Mouse (Mus musculus) limb, embryonic 14.5 days (tissue): Measurements from ENCODE around the gene Cnih2. TPM values are rescaled to one million over a fixed set of nuclear protein-coding genes. Genes with fewer than 3 reads are reported as not detected.

Experiments used
- ATAC-seq: fragments of 200-750 bp; cut with Nextera tagmentation; 2 replicates; pipeline ENCODE4 v1.8.0; 2017; ENCODE audit warnings: low read depth, moderate number of reproducible peaks, moderate TSS enrichment; ENCODE audit not compliant: low FRiP score
- DNase-seq: peaks from one replicate; pipeline ENCODE4 v3.0.0-alpha.2; 2015; ENCODE audit warnings: low spot score
- H3K27ac ChIP-seq: fragments of 300-500 bp; sonication (generic); replicated peaks from 2 replicates; pipeline ENCODE4 v1.5.1; 2014; ENCODE audit warnings: low read depth, mild to moderate bottlenecking, low read length, moderate library complexity, mixed read lengths
- H3K27me3 ChIP-seq: fragments of 300-500 bp; sonication (generic); 2 replicates; pipeline ENCODE4 v1.6.1; 2014; ENCODE audit warnings: low read length, mixed read lengths; ENCODE audit not compliant: control insufficient read depth, insufficient read depth
- H3K36me3 ChIP-seq: fragments of 300-500 bp; sonication (generic); 2 replicates; pipeline ENCODE4 v1.6.1; 2014; ENCODE audit warnings: mild to moderate bottlenecking, low read length, moderate library complexity, mixed read lengths; ENCODE audit not compliant: control insufficient read depth, insufficient read depth
- H3K4me1 ChIP-seq: fragments of 300-500 bp; sonication (generic); 2 replicates; pipeline ENCODE4 v1.6.1; 2014; ENCODE audit warnings: antibody characterized with exemption, low read length, mixed read lengths; ENCODE audit not compliant: control insufficient read depth, insufficient read depth
- H3K4me2 ChIP-seq: fragments of 300-500 bp; sonication (generic); replicated peaks from 2 replicates; pipeline ENCODE4 v1.6.1; 2014; ENCODE audit warnings: low read depth, mild to moderate bottlenecking, low read length, moderate library complexity; ENCODE audit not compliant: severe bottlenecking
- H3K4me3 ChIP-seq: fragments of 300-500 bp; sonication (generic); replicated peaks from 2 replicates; pipeline ENCODE4 v1.5.1; 2014; ENCODE audit warnings: low read length
- H3K9ac ChIP-seq: fragments of 300-500 bp; sonication (generic); 2 replicates; pipeline ENCODE4 v1.6.1; 2014; ENCODE audit warnings: mild to moderate bottlenecking, low read depth, low read length, moderate library complexity; ENCODE audit not compliant: severe bottlenecking
- H3K9me3 ChIP-seq: fragments of 300-500 bp; sonication (generic); 2 replicates; pipeline ENCODE4 v1.6.1; 2016; ENCODE audit warnings: low read length; ENCODE audit not compliant: control insufficient read depth
- POLR2A ChIP-seq: fragments of 200-500 bp; IDR thresholded peaks from 2 replicates; pipeline ENCODE4 v1.8.0; 2012; ENCODE audit warnings: inconsistent platforms, mild to moderate bottlenecking, moderate library complexity, borderline replicate concordance; ENCODE audit not compliant: insufficient read depth, insufficient read length; ENCODE audit errors: extremely low read depth
- WGBS: fragments of 180-500 bp; shearing (Covaris S2); extraction: QIAGEN DNeasy Blood & Tissue Kit; methylation state at CpG from one replicate; pipeline ENCODE4 v1.1.7; 2014; 5-methylcytosine and 5-hydroxymethylcytosine counted together
- polyA plus RNA-seq, 2 experiments: library from polyadenylated mRNA; depleted of rRNA in 1 of 2; stranded (reverse) in 1 of 2; unstranded in 1 of 2; fragments of >200 nt; fragmentation: Nextera tagmentation in 1 of 2; extraction: Ambion mirVana in 1 of 2; gene quantifications; 2 replicates each; pipeline versions ENCODE4 v1.2.1 to v1.2.3; 2012 to 2014

Cnih2 gene
- polyA plus RNA-seq, 2 experiments, result 40.5 to 40.8 TPM

DNA sequence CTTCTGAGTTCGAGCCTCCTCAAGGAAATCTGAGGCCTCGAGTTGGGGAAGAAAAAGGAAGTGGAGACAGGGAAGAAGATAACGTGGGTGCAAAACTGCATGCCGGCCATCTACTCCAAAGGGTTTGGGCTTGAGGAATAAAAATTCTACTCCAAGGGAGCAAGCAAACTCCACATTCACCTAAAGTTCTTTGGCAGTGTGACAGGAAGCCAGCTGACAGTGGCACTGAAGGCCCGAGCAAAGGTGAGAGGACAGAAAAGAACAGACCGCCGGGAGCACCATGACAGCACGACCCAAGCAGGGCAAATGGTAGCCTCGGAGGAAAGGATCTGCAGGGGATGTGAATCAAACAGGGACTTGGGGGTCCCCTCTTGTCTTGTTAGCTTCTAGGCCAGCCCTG is 7.8 kb upstream of the Cnih2 start:
- peaks cover 77% of the 10 kb centered on the region for H3K36me3 ChIP-seq
- H3K4me2 ChIP-seq, result peak overlapping the region; percentile 94
- no peak for TF ChIP-seq POLR2A
- ATAC-seq (no peak), DNase-seq (no peak)
- peaks cover 9% of the 10 kb centered on the region for H3K4me1 ChIP-seq
- WGBS, result 18% methylated on average over 9 of the region's 9 CpGs
- H3K27me3 ChIP-seq, result no peaks in the 10 kb centered on the region
- H3K9ac ChIP-seq, result peak overlapping the region; percentile 88
- peak overlapping the region; percentile 97 for H3K27ac ChIP-seq
- H3K4me3 ChIP-seq, result peak overlapping the region; percentile 80
- H3K9me3 ChIP-seq, result no peaks in the 10 kb centered on the region

DNA sequence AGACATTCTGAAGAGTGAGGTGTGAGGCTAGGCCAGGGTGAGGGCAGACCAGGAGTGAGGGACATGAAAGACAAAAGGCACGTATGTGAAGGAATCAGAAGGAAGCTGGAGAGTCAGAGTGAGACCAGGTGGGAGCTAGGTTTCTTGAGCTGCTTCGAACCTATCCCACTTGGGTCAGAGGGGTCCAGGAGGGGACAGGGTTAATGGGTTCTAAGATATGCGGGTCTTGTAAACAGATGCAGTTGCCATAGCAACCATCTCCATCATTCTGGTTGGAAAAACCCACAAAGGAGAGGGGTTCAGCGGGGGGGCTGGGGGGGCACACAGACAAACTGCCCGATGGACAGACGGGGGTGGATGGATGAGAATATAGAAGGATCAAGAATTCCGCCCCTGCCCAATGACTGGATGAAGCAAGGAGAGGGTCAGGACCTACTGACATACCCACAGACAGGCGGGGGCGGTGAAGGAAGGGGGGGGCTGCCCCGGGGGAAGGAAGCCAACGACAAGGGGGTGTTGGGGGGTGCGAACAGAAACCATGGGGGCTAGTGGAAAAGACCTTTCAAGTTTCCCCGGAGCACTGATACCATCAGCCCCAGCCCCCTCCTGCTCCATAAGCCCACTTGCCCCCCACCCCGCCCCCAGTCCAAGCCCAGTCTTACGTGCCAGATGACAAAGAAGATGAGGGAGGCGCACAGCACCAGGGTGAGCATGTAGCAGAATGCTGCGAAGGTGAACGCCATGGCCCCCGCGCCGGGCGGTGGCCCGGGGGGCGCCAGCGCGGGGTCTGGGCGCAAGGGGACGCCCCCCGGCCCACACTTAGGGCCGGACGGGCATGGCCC is 579 bp downstream of the Cnih2 start:
- 5% methylated on average over 25 of the region's 31 CpGs for WGBS
- peak overlapping the region; percentile 74 for H3K4me3 ChIP-seq
- H3K36me3 ChIP-seq, result peaks cover 44% of the 10 kb centered on the region
- H3K27ac ChIP-seq, result no peak overlapping the region
- no peaks in the 10 kb centered on the region for H3K27me3 ChIP-seq
- H3K4me1 ChIP-seq, result peaks cover 38% of the 10 kb centered on the region
- DNase-seq, result no peak
- peak overlapping the region; percentile 99 for H3K4me2 ChIP-seq
- H3K9ac ChIP-seq, result peak overlapping the region; percentile 90
- no peaks in the 10 kb centered on the region for H3K9me3 ChIP-seq
- ATAC-seq, result no peak
- TF ChIP-seq POLR2A, result no peak

DNA sequence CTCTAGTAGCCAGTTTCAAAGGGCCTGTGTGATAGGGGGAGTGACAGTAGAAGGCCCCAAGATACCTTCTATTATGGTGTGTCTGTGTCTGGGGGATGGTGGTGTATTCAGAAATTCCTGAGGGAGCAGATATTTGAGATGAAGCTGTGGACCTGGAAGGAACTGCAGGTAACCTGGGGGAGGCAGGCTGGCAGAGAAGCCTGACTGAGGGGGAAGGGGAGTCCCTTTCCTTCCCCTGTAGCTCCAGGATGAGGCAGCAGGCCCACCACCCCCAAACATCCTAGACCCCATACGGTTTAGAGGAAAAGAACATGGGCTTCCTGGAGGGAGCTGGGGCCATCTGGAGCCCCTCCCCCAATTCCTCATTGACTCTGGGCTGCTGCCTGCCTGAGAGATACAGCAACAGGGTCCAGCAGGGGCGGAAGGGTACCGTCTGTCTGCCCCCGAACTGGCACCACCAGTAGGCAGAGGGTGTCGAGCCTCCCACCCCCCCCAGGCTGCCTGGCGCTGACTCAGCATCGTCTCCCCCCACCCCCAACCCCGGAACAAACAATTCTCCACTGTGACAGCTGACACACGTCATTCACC is 2.3 kb downstream of the Cnih2 start:
- peaks cover 38% of the 10 kb centered on the region for H3K4me1 ChIP-seq
- H3K36me3 ChIP-seq, result peaks cover 44% of the 10 kb centered on the region
- DNase-seq (no peak), ATAC-seq (no peak)
- H3K9ac ChIP-seq, result peak overlapping the region; percentile 34
- H3K4me2 ChIP-seq, result peak overlapping the region; percentile 99; the same call in 1 of the 2 replicates
- TF ChIP-seq POLR2A, result no peak
- no peak overlapping the region for H3K27ac ChIP-seq
- H3K27me3 ChIP-seq, result no peaks in the 10 kb centered on the region
- WGBS, result 7% methylated on average over 9 of the region's 9 CpGs
- H3K9me3 ChIP-seq, result no peaks in the 10 kb centered on the region
- no peak overlapping the region for H3K4me3 ChIP-seq

DNA sequence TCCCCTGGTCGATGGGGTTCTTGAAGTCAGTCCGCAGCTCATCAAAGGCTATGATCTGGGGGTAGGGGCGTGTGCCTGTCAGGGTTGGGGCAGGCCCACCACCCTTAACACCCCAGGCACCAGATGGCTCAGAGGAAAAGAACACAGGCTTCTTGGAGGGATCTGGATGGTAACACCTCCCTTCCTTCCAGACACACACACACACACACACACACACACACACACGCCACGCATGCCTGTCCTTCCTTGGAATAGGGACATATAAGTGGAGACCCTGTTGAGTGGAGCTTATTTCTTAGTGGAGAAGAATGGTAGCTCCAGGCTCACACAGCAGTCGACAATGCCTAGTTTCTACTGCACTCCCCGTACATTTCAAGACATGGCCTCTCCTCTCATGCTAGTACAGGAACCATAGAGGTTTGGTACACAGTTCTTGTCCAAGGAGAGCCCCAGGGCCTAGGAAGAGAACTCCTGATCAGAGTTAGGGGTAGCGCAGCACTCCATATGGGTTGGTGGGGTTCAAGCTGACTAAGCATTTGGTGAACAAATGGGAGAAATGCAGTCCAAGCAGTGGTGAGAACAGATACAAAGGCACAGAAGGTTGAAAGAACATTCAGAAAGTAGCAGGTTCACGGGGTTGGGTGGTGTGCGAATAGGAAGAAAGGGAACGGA is 3.4 kb downstream of the Cnih2 start:
- DNase-seq (no peak), ATAC-seq (no peak; the same call in 1 of the 2 replicates)
- H3K27ac ChIP-seq, result 0 out of 2 replicates have a peak overlapping the region, but pooled peaks have one; percentile 26
- H3K9ac ChIP-seq, result no peak overlapping the region
- H3K4me1 ChIP-seq, result peaks cover 38% of the 10 kb centered on the region
- TF ChIP-seq POLR2A, result no peak
- H3K36me3 ChIP-seq, result peaks cover 44% of the 10 kb centered on the region
- WGBS, result 45% methylated on average over 11 of the region's 11 CpGs
- H3K27me3 ChIP-seq, result no peaks in the 10 kb centered on the region
- H3K4me2 ChIP-seq, result peak overlapping the region; percentile 35
- H3K4me3 ChIP-seq, result no peak overlapping the region; the same call in 1 of the 2 replicates
- no peaks in the 10 kb centered on the region for H3K9me3 ChIP-seq

DNA sequence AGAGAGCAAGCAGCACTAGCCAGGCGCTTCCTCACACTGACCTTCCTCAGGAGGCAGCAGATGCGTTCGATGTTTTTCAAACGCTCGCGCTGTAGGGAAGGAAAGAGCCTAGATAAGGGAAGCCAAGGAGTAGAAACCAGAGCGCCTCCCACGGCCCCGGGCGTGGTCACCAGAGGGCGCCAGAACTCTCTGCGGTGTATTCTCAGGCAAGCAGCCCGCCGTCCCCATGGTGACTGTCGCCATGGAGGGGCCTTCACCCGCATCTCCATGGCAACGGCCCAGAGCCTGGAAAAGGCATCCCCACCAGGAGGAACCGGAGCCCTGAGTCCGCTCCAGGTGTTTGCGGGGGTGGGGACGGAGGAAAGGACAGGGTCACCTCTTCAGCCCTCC is 4.1 kb downstream of the Cnih2 start:
- no peak for TF ChIP-seq POLR2A
- Histone ChIP-seq H3K4me2 (peak overlapping the region; percentile 35), H3K4me1 (peaks cover 41% of the 10 kb centered on the region), H3K27ac (no peak overlapping the region), H3K27me3 (no peaks in the 10 kb centered on the region), H3K36me3 (peaks cover 43% of the 10 kb centered on the region), H3K9ac (no peak overlapping the region), H3K9me3 (no peaks in the 10 kb centered on the region), H3K4me3 (no peak overlapping the region; the same call in 1 of the 2 replicates)
- peak; percentile 56 for ATAC-seq
- WGBS, result under 1% methylated on average over 21 of the region's 21 CpGs
- peak; percentile 87 for DNase-seq
